Mouse (Mus musculus): ENCODE data around the gene Sec31a. TPM values are rescaled to one million over a fixed set of nuclear protein-coding genes. Genes with fewer than 3 reads are reported as not detected.

Gene Sec31a
- polyA plus RNA-seq, 1 experiment from 2014 or later = 96.3 TPM

DNA sequence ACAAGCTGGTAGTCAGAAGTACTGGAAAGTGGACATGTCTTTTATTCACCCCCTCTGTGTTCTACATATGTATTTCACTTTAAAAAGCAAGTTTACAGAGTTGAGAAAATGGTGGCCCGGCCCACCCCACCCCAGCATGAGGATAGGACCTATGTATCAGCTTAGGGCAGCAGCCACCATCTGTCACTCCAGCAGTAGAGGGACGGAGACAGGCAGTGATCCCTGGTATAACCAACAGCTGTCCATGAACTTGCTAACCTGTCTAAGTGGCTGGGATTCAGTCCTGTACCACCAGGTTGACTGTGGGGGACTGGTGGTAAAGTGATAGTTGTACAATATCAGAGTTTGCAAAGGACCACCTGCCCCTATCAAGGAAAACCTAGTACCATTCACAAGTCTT, 2.0 kb upstream of the Sec31a start:
- H3K27ac ChIP-seq (ENCODE audit: low read length) = no peak overlapping the region
- TF ChIP-seq CTCF (IDR thresholded peaks at IDR 0.05) (no peak), EP300 (IDR thresholded peaks at IDR 0.05) (no peak)
- 94% methylated on average over 2 of the region's 2 CpGs for WGBS
- H3K4me3 ChIP-seq (ENCODE audit: low read depth, low read length) = no peak overlapping the region
- 0 out of 2 replicates have a peak, but pooled peaks cover 12% of the 10 kb centered on the region for H3K36me3 ChIP-seq (ENCODE audit: insufficient read depth, low read length)
- no peak overlapping the region for H3K9ac ChIP-seq (replicated peaks; ENCODE audit: low read depth)
- no peaks in the 10 kb centered on the region for H3K27me3 ChIP-seq (replicated peaks; ENCODE audit: insufficient read depth, low read length)
- ATAC-seq (no peak), DNase-seq (ENCODE audit: low spot score) (no peak)
- no peaks in the 10 kb centered on the region for H3K9me3 ChIP-seq (ENCODE audit: low read length)
- no peak overlapping the region for H3K4me2 ChIP-seq (replicated peaks; ENCODE audit: low read depth, low read length)
- peaks cover 3% of the 10 kb centered on the region; the same call in 1 of the 2 replicates for H3K4me1 ChIP-seq (ENCODE audit: insufficient read depth, low read depth, low read length)

DNA sequence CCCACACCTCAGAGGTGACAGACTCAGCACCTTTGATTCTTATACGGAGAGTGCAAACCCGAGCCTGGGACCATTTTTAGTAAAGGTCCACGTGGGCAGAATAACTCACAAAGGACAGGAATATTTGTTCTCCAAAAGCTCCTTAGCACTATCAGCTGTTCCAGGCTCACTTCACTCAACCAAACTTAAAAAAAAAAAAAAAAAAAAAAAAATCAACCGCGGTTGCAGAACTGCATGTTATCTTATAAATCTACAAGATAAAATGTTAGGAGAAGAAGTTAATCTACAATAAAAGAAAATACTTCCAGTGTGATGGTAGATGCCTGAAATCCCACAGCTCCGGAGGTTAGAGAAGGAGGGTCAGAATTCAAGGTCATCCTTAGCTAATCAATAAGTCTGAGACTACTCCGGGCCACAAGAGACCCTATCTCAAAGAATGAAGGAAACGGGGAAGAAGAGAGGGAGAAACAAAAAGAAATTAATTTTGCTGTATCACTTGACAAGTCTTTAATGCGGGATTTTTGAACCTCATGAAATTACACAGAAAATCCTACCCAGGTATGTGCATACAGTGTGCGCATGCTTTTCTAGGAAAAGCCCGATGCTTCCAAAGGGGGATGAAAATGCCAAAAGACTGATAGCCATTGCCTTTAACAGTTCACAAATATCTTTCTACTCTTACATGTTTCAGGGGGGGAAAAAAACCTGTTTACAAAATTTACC, 1.4 kb downstream of the Sec31a start:
- 24% methylated on average over 11 of the region's 11 CpGs for WGBS
- Histone ChIP-seq H3K36me3 (ENCODE audit: insufficient read depth, low read length) (no peaks in the 10 kb centered on the region), H3K27ac (ENCODE audit: low read length) (no peak overlapping the region), H3K27me3 (replicated peaks; ENCODE audit: insufficient read depth, low read length) (no peaks in the 10 kb centered on the region), H3K4me2 (replicated peaks; ENCODE audit: low read depth, low read length) (peak overlapping the region; percentile 56), H3K9ac (replicated peaks; ENCODE audit: low read depth) (peak overlapping the region; percentile 41; the same call in 1 of the 2 replicates), H3K9me3 (ENCODE audit: low read length) (no peaks in the 10 kb centered on the region), H3K4me3 (ENCODE audit: low read depth, low read length) (peak overlapping the region; percentile 90), H3K4me1 (ENCODE audit: insufficient read depth, low read depth, low read length) (peaks cover 3% of the 10 kb centered on the region; the same call in 1 of the 2 replicates)
- ATAC-seq (no peak), DNase-seq (ENCODE audit: low spot score) (no peak)
- TF ChIP-seq EP300 (IDR thresholded peaks at IDR 0.05) (no peak), CTCF (IDR thresholded peaks at IDR 0.05) (no peak)

DNA sequence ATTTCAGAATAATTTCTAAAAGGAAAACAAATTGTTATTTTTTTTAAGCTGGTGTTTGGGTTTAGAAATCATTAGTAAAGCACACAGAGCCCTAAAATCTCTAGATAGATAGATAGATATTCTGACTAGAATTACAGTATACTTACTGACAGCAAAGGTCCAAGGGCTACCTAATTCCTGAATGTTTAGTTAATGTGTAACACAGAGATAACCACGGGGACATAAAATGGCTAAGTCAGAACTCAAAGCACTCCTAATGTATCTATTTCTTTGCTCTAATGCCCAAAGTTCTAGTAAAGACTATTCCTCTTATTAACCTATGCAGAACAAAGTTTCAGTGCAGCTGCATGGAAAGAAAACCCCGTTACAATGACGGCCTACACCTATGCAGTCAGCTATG, 3.1 kb downstream of the Sec31a start:
- peaks cover 3% of the 10 kb centered on the region; the same call in 1 of the 2 replicates for H3K4me1 ChIP-seq (ENCODE audit: insufficient read depth, low read depth, low read length)
- 45% methylated on average over 3 of the region's 3 CpGs for WGBS
- H3K4me2 ChIP-seq (replicated peaks; ENCODE audit: low read depth, low read length) = no peak overlapping the region
- no peak overlapping the region for H3K4me3 ChIP-seq (ENCODE audit: low read depth, low read length)
- TF ChIP-seq CTCF (IDR thresholded peaks at IDR 0.05) = no peak
- no peaks in the 10 kb centered on the region for H3K36me3 ChIP-seq (ENCODE audit: insufficient read depth, low read length)
- H3K9ac ChIP-seq (replicated peaks; ENCODE audit: low read depth) = no peak overlapping the region
- ATAC-seq (no peak), DNase-seq (ENCODE audit: low spot score) (no peak)
- H3K27ac ChIP-seq (ENCODE audit: low read length) = no peak overlapping the region
- no peaks in the 10 kb centered on the region for H3K9me3 ChIP-seq (ENCODE audit: low read length)
- H3K27me3 ChIP-seq (replicated peaks; ENCODE audit: insufficient read depth, low read length) = no peaks in the 10 kb centered on the region

DNA sequence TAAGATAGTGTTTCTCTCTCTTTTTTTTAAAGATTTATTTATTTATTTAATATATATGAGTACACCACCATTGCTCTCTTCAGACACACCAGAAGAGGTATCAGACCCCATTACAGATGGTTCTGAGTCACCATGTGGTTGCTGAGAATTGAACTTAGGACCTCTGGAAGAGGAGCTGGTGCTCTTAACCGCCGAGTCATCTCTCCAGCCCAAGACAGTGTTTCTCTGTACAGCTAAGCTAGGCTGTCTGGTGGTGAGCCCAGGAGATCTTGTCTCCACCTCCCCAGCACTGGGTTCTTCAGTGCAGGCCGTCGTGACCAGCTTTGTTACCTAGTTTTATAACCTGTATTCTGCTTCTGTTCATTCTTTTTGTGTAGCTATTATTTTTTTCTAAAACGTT, 5.8 kb downstream of the Sec31a start:
- H3K36me3 ChIP-seq (ENCODE audit: insufficient read depth, low read length) = peaks cover 12% of the 10 kb centered on the region
- H3K9me3 ChIP-seq (ENCODE audit: low read length) = no peaks in the 10 kb centered on the region
- ATAC-seq (no peak), DNase-seq (ENCODE audit: low spot score) (no peak)
- WGBS = 89% methylated on average over 5 of the region's 5 CpGs
- no peak overlapping the region for H3K4me3 ChIP-seq (ENCODE audit: low read depth, low read length)
- H3K9ac ChIP-seq (replicated peaks; ENCODE audit: low read depth) = no peak overlapping the region
- H3K27me3 ChIP-seq (replicated peaks; ENCODE audit: insufficient read depth, low read length) = no peaks in the 10 kb centered on the region
- TF ChIP-seq CTCF (IDR thresholded peaks at IDR 0.05) (no peak), EP300 (IDR thresholded peaks at IDR 0.05) (no peak)
- no peak overlapping the region for H3K27ac ChIP-seq (ENCODE audit: low read length)
- no peak overlapping the region for H3K4me2 ChIP-seq (replicated peaks; ENCODE audit: low read depth, low read length)
- H3K4me1 ChIP-seq (ENCODE audit: insufficient read depth, low read depth, low read length) = peaks cover 3% of the 10 kb centered on the region; the same call in 1 of the 2 replicates

DNA sequence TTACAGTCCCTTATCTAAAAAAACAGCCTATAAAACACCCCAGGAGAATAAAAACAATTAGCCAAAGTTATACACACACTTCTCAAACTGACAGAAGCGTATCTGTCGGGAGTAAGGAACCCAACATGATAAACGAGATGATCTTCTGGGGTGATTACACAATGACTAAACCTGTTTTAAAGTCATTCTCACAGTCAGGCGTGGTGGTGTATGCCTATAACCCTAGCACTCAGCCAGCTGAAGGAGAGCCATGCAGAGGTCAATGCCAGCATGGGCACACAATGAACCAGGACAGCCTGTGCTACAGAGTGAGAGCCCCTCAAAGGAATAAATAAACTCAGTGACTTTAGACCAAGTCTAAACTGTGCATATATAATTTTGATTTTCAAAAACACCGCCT, 7.5 kb downstream of the Sec31a start:
- TF ChIP-seq CTCF (IDR thresholded peaks at IDR 0.05) (no peak), EP300 (IDR thresholded peaks at IDR 0.05) (no peak)
- Histone ChIP-seq H3K4me1 (ENCODE audit: insufficient read depth, low read depth, low read length) (no peaks in the 10 kb centered on the region), H3K27ac (ENCODE audit: low read length) (no peak overlapping the region), H3K36me3 (ENCODE audit: insufficient read depth, low read length) (peaks cover 19% of the 10 kb centered on the region), H3K4me3 (ENCODE audit: low read depth, low read length) (no peak overlapping the region), H3K9me3 (ENCODE audit: low read length) (no peaks in the 10 kb centered on the region), H3K27me3 (replicated peaks; ENCODE audit: insufficient read depth, low read length) (no peaks in the 10 kb centered on the region), H3K9ac (replicated peaks; ENCODE audit: low read depth) (no peak overlapping the region), H3K4me2 (replicated peaks; ENCODE audit: low read depth, low read length) (no peak overlapping the region)
- DNase-seq (ENCODE audit: low spot score) (no peak), ATAC-seq (no peak)
- 75% methylated on average over 5 of the region's 5 CpGs for WGBS

DNA sequence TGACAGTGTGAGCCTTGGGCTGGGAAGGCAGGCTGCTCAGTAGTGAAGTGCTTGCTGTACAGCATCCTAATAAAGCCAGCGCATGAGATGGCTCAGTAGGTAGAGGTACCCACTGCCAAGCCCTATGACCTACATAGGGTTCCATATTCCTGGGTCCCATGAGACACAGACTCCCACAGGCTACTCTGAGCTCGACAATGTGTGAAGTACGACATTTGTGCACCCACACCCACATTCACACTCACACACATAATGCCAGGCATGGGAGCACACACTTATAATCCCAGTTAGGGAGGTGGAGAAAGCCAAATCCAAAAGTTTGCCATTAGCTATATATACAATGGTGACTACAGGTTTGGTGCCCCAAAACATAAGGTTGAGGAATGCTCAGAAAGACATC, 19.3 kb downstream of the Sec31a start:
- H3K9me3 ChIP-seq (ENCODE audit: low read length) = no peaks in the 10 kb centered on the region
- no peaks in the 10 kb centered on the region for H3K27me3 ChIP-seq (replicated peaks; ENCODE audit: insufficient read depth, low read length)
- WGBS = 97% methylated on average over 3 of the region's 3 CpGs
- H3K4me3 ChIP-seq (ENCODE audit: low read depth, low read length) = no peak overlapping the region
- no peaks in the 10 kb centered on the region for H3K4me1 ChIP-seq (ENCODE audit: insufficient read depth, low read depth, low read length)
- H3K9ac ChIP-seq (replicated peaks; ENCODE audit: low read depth) = no peak overlapping the region
- ATAC-seq (no peak), DNase-seq (ENCODE audit: low spot score) (no peak)
- no peak overlapping the region for H3K4me2 ChIP-seq (replicated peaks; ENCODE audit: low read depth, low read length)
- H3K27ac ChIP-seq (ENCODE audit: low read length) = no peak overlapping the region
- peaks cover 52% of the 10 kb centered on the region for H3K36me3 ChIP-seq (ENCODE audit: insufficient read depth, low read length)
- TF ChIP-seq EP300 (IDR thresholded peaks at IDR 0.05) = no peak
- TF ChIP-seq CTCF (IDR thresholded peaks at IDR 0.05) = no peak

All from lung, postnatal 0 days (tissue).